Mouse (Mus musculus): ENCODE results near the gene Ntf3.

DNA sequence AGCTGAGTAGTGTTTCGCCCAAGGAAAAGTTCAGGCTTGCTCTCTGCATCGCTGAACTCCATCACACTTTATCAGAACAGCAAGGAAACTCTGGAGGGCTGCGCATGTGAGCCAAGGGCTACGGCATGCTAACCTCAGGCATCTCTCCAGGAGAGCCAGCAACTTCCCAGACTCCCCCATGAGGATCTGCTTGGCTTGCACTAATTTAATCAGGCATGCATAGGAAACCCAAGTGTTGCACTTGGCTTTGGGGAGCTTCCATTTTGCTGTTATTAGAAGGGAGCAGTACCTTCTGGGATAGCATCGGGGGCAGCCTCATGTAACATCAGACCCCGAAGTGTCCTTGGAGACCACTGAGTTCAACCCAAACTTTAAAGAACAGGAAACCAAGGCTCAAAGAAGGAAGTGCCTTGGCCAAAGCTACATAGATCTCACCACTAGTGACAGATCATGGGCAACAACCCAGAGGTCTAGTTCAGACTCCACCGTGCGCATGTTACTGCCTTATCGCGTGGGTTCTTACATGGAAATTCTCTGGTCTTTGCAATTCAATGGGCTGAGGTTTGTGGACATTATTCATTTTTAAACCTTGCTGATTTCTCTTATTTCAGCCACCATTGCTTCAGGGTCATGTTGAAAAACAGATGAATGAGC, 23.6 kb upstream of the Ntf3 start:
- TF ChIP-seq CTCF (IDR thresholded peaks at IDR 0.05; ENCODE audit: control insufficient read depth, insufficient read depth, insufficient replicate concordance, low read depth, low read length): no peak
- TF ChIP-seq POLR2A (IDR thresholded peaks at IDR 0.05; ENCODE audit: control insufficient read depth, low read depth, low read length): no peak
